Mouse (Mus musculus) MEL (cell line): ENCODE measurements around the gene Hist1h2ag. TPM values are rescaled to one million over a fixed set of nuclear protein-coding genes. Genes with fewer than 3 reads are reported as not detected.

Source experiments
- DNase-seq: peaks from one replicate; pipeline ENCODE4 v3.0.0; 2011; ENCODE audit warnings: low read depth, low spot score
- H3K27ac ChIP-seq: 2 replicates; pipeline ENCODE4 v1.5.1; 2012; ENCODE audit warnings: low read depth, mild to moderate bottlenecking, control low read depth, low read length, moderate library complexity; ENCODE audit not compliant: control insufficient read depth
- H3K27me3 ChIP-seq, 2 experiments: fragments of 150-350 bp in 1 of 2; sonication (generic) in 1 of 2; 2 replicates each; pipeline ENCODE4 v1.6.1; 2012; ENCODE audit warnings: low read length in 2 of 2, mild to moderate bottlenecking in 2 of 2, improper control_type of control experiment in 1 of 2, moderate library complexity in 1 of 2; ENCODE audit not compliant: insufficient read depth in 2 of 2, control insufficient read depth in 1 of 2
- H3K36me3 ChIP-seq, 2 experiments: 2 replicates each; pipeline ENCODE4 v1.6.1; 2012 to 2014; ENCODE audit warnings: low read length in 2 of 2, improper control_type of control experiment in 1 of 2, inconsistent platforms in 1 of 2, mild to moderate bottlenecking in 1 of 2; ENCODE audit not compliant: insufficient read depth in 2 of 2, control insufficient read depth in 1 of 2
- H3K4me1 ChIP-seq, 2 experiments: fragments of 150-350 bp in 1 of 2; sonication (generic) in 1 of 2; 2 replicates each; pipeline ENCODE4 v1.6.1; 2012; ENCODE audit warnings: low read length in 2 of 2, improper control_type of control experiment in 1 of 2, mild to moderate bottlenecking in 1 of 2; ENCODE audit not compliant: insufficient read depth in 2 of 2, control insufficient read depth in 1 of 2
- H3K4me3 ChIP-seq, 2 experiments: fragments of 150-350 bp in 1 of 2; sonication (generic) in 1 of 2; 2 replicates each; pipeline ENCODE4 v1.5.1; 2012; ENCODE audit warnings: low read depth in 2 of 2, low read length in 2 of 2, mild to moderate bottlenecking in 2 of 2, moderate library complexity in 2 of 2, control low read depth in 1 of 2, improper control_type of control experiment in 1 of 2; ENCODE audit not compliant: control insufficient read depth in 1 of 2, insufficient read depth in 1 of 2
- H3K79me2 ChIP-seq: 2 replicates; pipeline ENCODE4 v1.6.1; 2012; ENCODE audit warnings: mild to moderate bottlenecking, low read length, moderate library complexity; ENCODE audit not compliant: control insufficient read depth, poor library complexity, insufficient read depth
- H3K9ac ChIP-seq: 2 replicates; pipeline ENCODE4 v1.6.1; 2012; ENCODE audit warnings: low read depth, mild to moderate bottlenecking, control low read depth, low read length, moderate library complexity; ENCODE audit not compliant: control insufficient read depth, poor library complexity, severe bottlenecking
- H3K9me3 ChIP-seq: fragments of 150-350 bp; sonication (generic); replicated peaks from 2 replicates; pipeline ENCODE4 v1.6.1; 2012; ENCODE audit warnings: mild to moderate bottlenecking, low read length, improper control_type of control experiment, moderate library complexity; ENCODE audit not compliant: insufficient read depth
- E2F4 ChIP-seq: IDR thresholded peaks from 2 replicates; pipeline ENCODE4 v1.6.1; 2011; ENCODE audit warnings: low read depth, low read length, improper control_type of control experiment, borderline replicate concordance
- ELF1 ChIP-seq: IDR thresholded peaks from 2 replicates; pipeline ENCODE4 v1.6.1; 2014; ENCODE audit warnings: low read depth, mild to moderate bottlenecking, inconsistent platforms, low read length, improper control_type of control experiment, moderate library complexity
- GATA1 ChIP-seq: IDR thresholded peaks from 2 replicates; pipeline ENCODE4 v1.6.1; 2011; ENCODE audit warnings: low read depth, low read length, improper control_type of control experiment
- JUND ChIP-seq: IDR thresholded peaks from 2 replicates; pipeline ENCODE4 v1.6.1; 2011; ENCODE audit warnings: low read depth, mild to moderate bottlenecking, improper control_type of control experiment, low read length
- KAT2A ChIP-seq: conservative IDR thresholded peaks from 2 replicates; pipeline ENCODE4 v1.6.1; 2012; ENCODE audit warnings: low read depth, low read length, improper control_type of control experiment, inconsistent platforms
- NELFE ChIP-seq: IDR thresholded peaks from 2 replicates; pipeline ENCODE4 v1.6.1; 2011; ENCODE audit warnings: low read depth, low read length, improper control_type of control experiment
- POLR2AphosphoS5 ChIP-seq: IDR thresholded peaks from 2 replicates; pipeline ENCODE4 v1.6.1; 2012; ENCODE audit warnings: low read depth, borderline replicate concordance, mild to moderate bottlenecking, inconsistent platforms, low read length, moderate library complexity, mixed read lengths
- SIN3A ChIP-seq: IDR thresholded peaks from 2 replicates; pipeline ENCODE4 v1.6.1; 2012; ENCODE audit warnings: low read length, improper control_type of control experiment, inconsistent platforms
- TBP ChIP-seq: IDR thresholded peaks from 2 replicates; pipeline ENCODE4 v1.8.0; 2011; ENCODE audit warnings: low read depth, low read length, improper control_type of control experiment
- USF2 ChIP-seq, 2 experiments: IDR thresholded peaks; 2 replicates each; pipeline ENCODE4 v1.6.1; 2011 to 2012; ENCODE audit warnings: improper control_type of control experiment in 2 of 2, low read length in 2 of 2, borderline replicate concordance in 1 of 2, inconsistent platforms in 1 of 2, low read depth in 1 of 2, mild to moderate bottlenecking in 1 of 2; ENCODE audit not compliant: insufficient read depth in 1 of 2
- ZKSCAN1 ChIP-seq: IDR thresholded peaks from 2 replicates; pipeline ENCODE4 v1.6.1; 2012; ENCODE audit warnings: low read depth, mild to moderate bottlenecking, inconsistent platforms, low read length, improper control_type of control experiment, moderate library complexity
- ZMIZ1 ChIP-seq: IDR thresholded peaks from 2 replicates; pipeline ENCODE4 v1.6.1; 2012; ENCODE audit warnings: low read depth, mild to moderate bottlenecking, inconsistent platforms, low read length, improper control_type of control experiment, moderate library complexity
- polyA plus RNA-seq, 2 experiments: library from polyadenylated mRNA; stranded (reverse) in 1 of 2; unstranded in 1 of 2; fragments of >175 nt in 1 of 2; fragments of >200 nt in 1 of 2; gene quantifications; 2 replicates each; pipeline versions ENCODE4 v1.2.1 to v1.2.4; 2012; ENCODE audit warnings: low replicate concordance in 2 of 2, low read depth in 1 of 2; ENCODE audit not compliant: insufficient read length in 2 of 2, insufficient read depth in 1 of 2, missing spikeins in 1 of 2
- total RNA-seq: library from RNA; depleted of rRNA; stranded (reverse); fragments of 300-350 nt; gene quantifications from 2 replicates; pipeline ENCODE4 v1.2.3, GENCODE M21; 2012

Gene Hist1h2ag
- total and polyA plus RNA-seq, 3 experiments = 5.9 to 766 TPM; not detected in 1

- no peaks in the 10 kb centered on the region; the same call in 1 of the 2 replicates for H3K79me2 ChIP-seq
- H3K9ac ChIP-seq = peak overlapping the region; percentile 72
- peak overlapping the region; percentile 24; the same call in 1 of the 2 replicates for H3K27ac ChIP-seq
- H3K27me3 ChIP-seq = no peaks in the 10 kb centered on the region
- DNase-seq = peak; percentile 77
- H3K36me3 ChIP-seq = peaks cover 0 to 6% of the 10 kb centered on the region in 2 experiments; a peak in 2 of 4 replicates
- peak overlapping the region; percentile 60 to 80 for H3K4me3 ChIP-seq
- TF ChIP-seq E2F4 = no peak
- peak; percentile 100 for TF ChIP-seq TBP
- no peak for TF ChIP-seq KAT2A
- TF ChIP-seq GATA1 = peak; percentile 23; the same call in 1 of the 2 replicates
- H3K9me3 ChIP-seq = no peaks in the 10 kb centered on the region
- H3K4me1 ChIP-seq = peaks cover 0 to 3% of the 10 kb centered on the region in 2 experiments; a peak in 1 of 4 replicates
Measured at GRCm38 (mm10) chr13:22020901-22021339, 21.8 kb downstream of the Hist1h2ag start.

GRCm38 (mm10) chr13:22019934-22020835, 22.6 kb downstream of the Hist1h2ag start:
- peak overlapping the region; percentile 12; the same call in 1 of the 2 replicates for H3K27ac ChIP-seq
- TF ChIP-seq NELFE (no peak), USF2 (IDR thresholded peaks at IDR 0.05; ENCODE audit: borderline replicate concordance in 1 of 2, insufficient read depth in 1 of 2, low read depth in 1 of 2, low read length in 2 of 2) (no peak), ELF1 (no peak), POLR2AphosphoS5 (no peak), ZMIZ1 (no peak), ZKSCAN1 (no peak), SIN3A (no peak), JUND (no peak)
- H3K79me2 ChIP-seq = no peaks in the 10 kb centered on the region; the same call in 1 of the 2 replicates
- peaks cover 0 to 3% of the 10 kb centered on the region in 2 experiments; a peak in 1 of 4 replicates for H3K4me1 ChIP-seq
- H3K36me3 ChIP-seq = peaks cover 0 to 6% of the 10 kb centered on the region in 2 experiments; a peak in 2 of 4 replicates
- H3K4me3 ChIP-seq = peak overlapping the region; percentile 49 to 68
- H3K9me3 ChIP-seq = no peaks in the 10 kb centered on the region
- H3K27me3 ChIP-seq = no peaks in the 10 kb centered on the region
- peak overlapping the region; percentile 65 for H3K9ac ChIP-seq
- peak; percentile 71 for DNase-seq
